Mouse (Mus musculus): Measurements from ENCODE around the gene Tspan17.

- TF ChIP-seq CTCF (IDR thresholded peaks at IDR 0.05; ENCODE audit: borderline replicate concordance, insufficient read depth, low read depth, low read length) (no peak), POLR2A (IDR thresholded peaks at IDR 0.05; ENCODE audit: borderline replicate concordance, insufficient read depth, low read length) (no peak)
Observed at GRCm38 (mm10) chr13:54828508-54828907, 39.3 kb downstream of the Tspan17 start.

Measured in cerebellum, adult 2 months (tissue).